Mouse (Mus musculus): ENCODE measurements around the gene Tbxas1. TPM values are rescaled to one million over a fixed set of nuclear protein-coding genes. Genes with fewer than 3 reads are reported as not detected.
A peak's percentile ranks its signal among the peaks of the same experiment; 100 is the strongest.

Gene Tbxas1
- polyA plus RNA-seq, 1 experiment from 2014 or later, result 5.5 TPM

DNA sequence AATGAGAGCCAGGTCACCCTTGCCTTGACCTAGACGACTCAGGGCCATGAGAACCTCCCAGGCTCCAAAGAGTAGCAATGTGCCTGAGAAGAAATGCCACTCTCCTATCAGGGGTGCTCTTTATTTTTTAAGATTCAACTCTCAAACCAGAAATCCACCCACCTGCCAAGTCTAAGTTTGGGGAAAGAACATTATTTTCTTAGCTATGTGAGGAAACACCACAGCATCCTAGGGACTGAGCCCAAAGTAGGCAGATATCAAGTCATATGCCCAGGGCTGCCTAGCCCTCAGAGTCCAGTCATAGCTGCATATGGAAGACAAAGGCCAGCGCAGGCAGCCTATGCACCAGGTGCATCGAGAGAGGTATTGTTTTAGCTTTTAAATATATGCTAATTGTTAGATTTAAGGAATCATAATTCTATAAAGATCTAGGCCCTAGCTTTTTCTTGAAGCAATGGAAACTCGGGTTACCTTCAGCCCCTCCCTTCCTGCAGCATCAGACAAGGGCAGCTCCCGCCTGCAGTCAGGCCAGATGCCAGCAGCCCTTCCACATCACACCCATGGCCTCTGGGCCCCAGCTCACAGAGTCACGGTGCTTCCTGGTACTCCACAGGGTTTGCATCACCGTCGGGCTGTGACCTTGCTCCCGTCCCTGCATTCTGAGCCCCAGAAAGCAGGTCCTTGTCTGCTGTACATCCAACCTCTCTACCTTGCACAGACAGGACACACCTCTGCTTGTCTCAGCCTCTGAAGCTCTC, 176.8 kb downstream of the Tbxas1 start:
- WGBS, result 58% methylated on average over 9 of the region's 9 CpGs
- ATAC-seq, result 0 out of 2 replicates have a peak, but pooled peaks have one; percentile 30
- DNase-seq (ENCODE audit: low spot score), result no peak
- Histone ChIP-seq H3K4me1 (ENCODE audit: insufficient read depth, low read depth, low read length) (no peaks in the 10 kb centered on the region; the same call in 1 of the 2 replicates), H3K9me3 (ENCODE audit: low read length) (no peaks in the 10 kb centered on the region), H3K4me2 (replicated peaks; ENCODE audit: low read depth, low read length) (no peak overlapping the region), H3K27ac (ENCODE audit: low read length) (no peak overlapping the region), H3K36me3 (ENCODE audit: insufficient read depth, low read length) (no peaks in the 10 kb centered on the region), H3K27me3 (replicated peaks; ENCODE audit: insufficient read depth, low read length) (no peaks in the 10 kb centered on the region), H3K9ac (replicated peaks; ENCODE audit: low read depth) (no peak overlapping the region), H3K4me3 (ENCODE audit: low read depth, low read length) (no peak overlapping the region)
- no peak for TF ChIP-seq EP300 (IDR thresholded peaks at IDR 0.05)
- no peak for TF ChIP-seq CTCF (IDR thresholded peaks at IDR 0.05)

DNA sequence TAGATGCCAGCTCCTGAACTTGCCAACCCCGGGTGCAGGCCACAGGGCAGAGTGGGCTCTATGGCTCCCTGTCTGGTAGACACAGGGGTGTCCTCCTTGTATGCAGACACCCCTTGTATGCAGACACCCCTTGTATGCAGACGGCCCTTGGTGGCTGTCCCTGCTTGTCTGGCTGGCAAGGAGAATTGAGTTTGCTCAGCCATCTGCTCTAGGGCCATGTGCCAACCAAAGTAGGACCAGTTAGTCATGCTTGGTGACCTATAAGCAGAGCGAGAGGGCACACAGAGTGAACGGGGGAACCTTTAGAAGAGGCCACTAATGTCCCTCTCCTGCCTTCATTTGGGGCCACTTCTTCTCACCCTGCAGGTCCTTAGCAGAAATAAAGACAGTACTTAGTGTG, 177.4 kb downstream of the Tbxas1 start:
- H3K4me2 ChIP-seq (replicated peaks; ENCODE audit: low read depth, low read length), result no peak overlapping the region
- no peaks in the 10 kb centered on the region for H3K9me3 ChIP-seq (ENCODE audit: low read length)
- no peaks in the 10 kb centered on the region; the same call in 1 of the 2 replicates for H3K4me1 ChIP-seq (ENCODE audit: insufficient read depth, low read depth, low read length)
- 70% methylated on average over 4 of the region's 4 CpGs for WGBS
- no peak overlapping the region for H3K27ac ChIP-seq (ENCODE audit: low read length)
- TF ChIP-seq CTCF (IDR thresholded peaks at IDR 0.05) (no peak), EP300 (IDR thresholded peaks at IDR 0.05) (no peak)
- ATAC-seq (no peak), DNase-seq (ENCODE audit: low spot score) (no peak)
- no peaks in the 10 kb centered on the region for H3K27me3 ChIP-seq (replicated peaks; ENCODE audit: insufficient read depth, low read length)
- H3K9ac ChIP-seq (replicated peaks; ENCODE audit: low read depth), result no peak overlapping the region
- H3K36me3 ChIP-seq (ENCODE audit: insufficient read depth, low read length), result no peaks in the 10 kb centered on the region
- H3K4me3 ChIP-seq (ENCODE audit: low read depth, low read length), result no peak overlapping the region

DNA sequence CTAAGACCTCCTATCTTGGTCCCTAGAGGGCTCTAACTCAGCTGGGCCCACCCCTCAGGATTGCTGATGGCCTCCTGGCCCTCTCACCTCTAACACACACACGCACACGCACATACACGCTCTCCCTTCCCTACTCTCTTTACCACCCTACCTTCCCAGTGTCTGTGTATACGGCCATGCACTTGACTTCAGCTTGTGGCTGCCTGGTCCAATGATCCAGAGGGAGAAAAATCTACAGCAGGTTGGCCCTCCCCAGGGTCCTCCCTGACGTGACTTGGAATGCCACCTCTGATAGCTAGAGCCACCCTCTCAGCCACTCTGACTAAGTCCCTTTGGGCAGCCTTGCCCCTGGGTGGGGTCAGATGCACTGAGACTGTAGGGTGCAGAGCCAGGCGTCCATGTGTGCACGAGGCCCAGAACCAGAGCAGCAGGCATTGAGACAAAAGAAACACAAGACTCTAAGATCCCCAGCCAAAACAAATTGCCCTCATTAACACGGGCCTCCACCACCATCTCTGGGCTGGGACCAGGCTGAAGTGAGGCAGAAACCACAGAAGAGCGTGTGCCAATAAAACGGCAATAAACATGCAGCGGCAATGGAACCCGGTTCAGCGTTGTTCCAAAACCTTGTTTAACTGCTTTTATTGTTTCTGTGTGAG, 179.1 kb downstream of the Tbxas1 start:
- H3K27ac ChIP-seq (ENCODE audit: low read length), result no peak overlapping the region
- ATAC-seq (no peak), DNase-seq (ENCODE audit: low spot score) (no peak)
- TF ChIP-seq EP300 (IDR thresholded peaks at IDR 0.05) (no peak), CTCF (IDR thresholded peaks at IDR 0.05) (no peak)
- H3K4me2 ChIP-seq (replicated peaks; ENCODE audit: low read depth, low read length), result no peak overlapping the region
- H3K4me1 ChIP-seq (ENCODE audit: insufficient read depth, low read depth, low read length), result peaks cover 2% of the 10 kb centered on the region; the same call in 1 of the 2 replicates
- H3K9ac ChIP-seq (replicated peaks; ENCODE audit: low read depth), result no peak overlapping the region
- no peaks in the 10 kb centered on the region for H3K27me3 ChIP-seq (replicated peaks; ENCODE audit: insufficient read depth, low read length)
- 85% methylated on average over 13 of the region's 13 CpGs for WGBS
- no peaks in the 10 kb centered on the region for H3K9me3 ChIP-seq (ENCODE audit: low read length)
- no peak overlapping the region for H3K4me3 ChIP-seq (ENCODE audit: low read depth, low read length)
- H3K36me3 ChIP-seq (ENCODE audit: insufficient read depth, low read length), result no peaks in the 10 kb centered on the region

DNA sequence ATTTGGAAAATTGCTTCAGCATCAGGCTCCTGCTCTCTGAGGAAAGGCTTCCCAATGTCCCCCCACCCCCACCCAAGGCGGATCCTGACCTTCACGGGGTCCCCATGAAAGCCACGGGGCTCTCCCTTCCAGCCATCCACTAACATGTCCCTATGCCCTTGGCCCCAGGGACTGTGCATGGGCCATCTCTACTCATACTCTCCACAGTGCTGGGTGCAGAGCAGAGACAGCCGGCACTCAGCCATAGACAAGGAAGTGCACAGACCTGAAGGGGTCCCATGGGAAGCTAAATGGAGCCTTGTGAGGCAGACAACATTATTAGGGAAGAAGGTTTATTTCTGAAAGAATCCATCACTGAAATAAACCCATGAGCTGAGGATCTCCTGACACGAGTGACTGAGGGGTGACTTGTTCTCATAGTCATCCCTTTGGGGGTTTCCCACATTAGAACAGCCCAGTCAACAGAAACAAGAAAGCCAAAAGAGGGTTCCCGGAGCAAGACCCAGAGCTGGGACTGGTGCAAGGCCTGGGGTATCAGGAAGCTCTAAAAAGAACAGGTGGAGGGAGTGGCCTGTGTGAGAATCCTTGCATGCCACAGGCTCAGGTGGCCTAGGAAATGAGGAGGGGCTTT, 179.8 kb downstream of the Tbxas1 start:
- Histone ChIP-seq H3K4me1 (ENCODE audit: insufficient read depth, low read depth, low read length) (peaks cover 8% of the 10 kb centered on the region; the same call in 1 of the 2 replicates), H3K9me3 (ENCODE audit: low read length) (no peaks in the 10 kb centered on the region), H3K9ac (replicated peaks; ENCODE audit: low read depth) (no peak overlapping the region), H3K4me2 (replicated peaks; ENCODE audit: low read depth, low read length) (no peak overlapping the region), H3K4me3 (ENCODE audit: low read depth, low read length) (no peak overlapping the region), H3K27ac (ENCODE audit: low read length) (no peak overlapping the region), H3K36me3 (ENCODE audit: insufficient read depth, low read length) (no peaks in the 10 kb centered on the region), H3K27me3 (replicated peaks; ENCODE audit: insufficient read depth, low read length) (no peaks in the 10 kb centered on the region)
- ATAC-seq, result no peak
- DNase-seq (ENCODE audit: low spot score), result no peak
- TF ChIP-seq EP300 (IDR thresholded peaks at IDR 0.05), result no peak
- TF ChIP-seq CTCF (IDR thresholded peaks at IDR 0.05), result no peak
- WGBS, result 85% methylated on average over 6 of the region's 6 CpGs

DNA sequence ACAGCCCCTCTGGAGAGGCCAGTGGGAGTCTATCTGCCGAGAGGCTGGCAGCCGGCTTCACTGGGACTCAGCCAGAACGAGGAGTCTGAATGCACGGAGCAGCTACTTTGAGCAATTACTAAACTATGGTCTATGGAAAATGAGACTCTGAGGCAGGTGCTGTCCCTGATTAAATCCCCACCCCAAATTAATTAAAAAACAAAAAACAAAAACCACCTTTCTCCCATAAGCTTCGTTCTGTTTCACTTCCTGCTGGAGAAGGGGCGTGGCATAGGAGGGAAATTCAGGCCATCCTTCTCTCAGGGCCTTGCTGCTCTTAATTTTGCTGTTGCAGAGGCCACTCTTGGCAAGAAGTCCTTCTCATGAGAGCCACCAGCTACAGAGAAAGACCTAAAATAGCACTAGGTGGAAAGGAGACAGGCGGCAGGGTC, 180.6 kb downstream of the Tbxas1 start:
- 51% methylated on average over 7 of the region's 7 CpGs for WGBS
- Histone ChIP-seq H3K4me3 (ENCODE audit: low read depth, low read length) (no peak overlapping the region), H3K4me1 (ENCODE audit: insufficient read depth, low read depth, low read length) (peaks cover 15% of the 10 kb centered on the region; the same call in 1 of the 2 replicates), H3K27me3 (replicated peaks; ENCODE audit: insufficient read depth, low read length) (no peaks in the 10 kb centered on the region), H3K9me3 (ENCODE audit: low read length) (no peaks in the 10 kb centered on the region), H3K4me2 (replicated peaks; ENCODE audit: low read depth, low read length) (0 out of 2 replicates have a peak overlapping the region, but pooled peaks have one; percentile 20), H3K9ac (replicated peaks; ENCODE audit: low read depth) (no peak overlapping the region), H3K27ac (ENCODE audit: low read length) (no peak overlapping the region), H3K36me3 (ENCODE audit: insufficient read depth, low read length) (no peaks in the 10 kb centered on the region)
- ATAC-seq (no peak), DNase-seq (ENCODE audit: low spot score) (peak; percentile 25)
- no peak for TF ChIP-seq EP300 (IDR thresholded peaks at IDR 0.05)
- TF ChIP-seq CTCF (IDR thresholded peaks at IDR 0.05), result no peak

DNA sequence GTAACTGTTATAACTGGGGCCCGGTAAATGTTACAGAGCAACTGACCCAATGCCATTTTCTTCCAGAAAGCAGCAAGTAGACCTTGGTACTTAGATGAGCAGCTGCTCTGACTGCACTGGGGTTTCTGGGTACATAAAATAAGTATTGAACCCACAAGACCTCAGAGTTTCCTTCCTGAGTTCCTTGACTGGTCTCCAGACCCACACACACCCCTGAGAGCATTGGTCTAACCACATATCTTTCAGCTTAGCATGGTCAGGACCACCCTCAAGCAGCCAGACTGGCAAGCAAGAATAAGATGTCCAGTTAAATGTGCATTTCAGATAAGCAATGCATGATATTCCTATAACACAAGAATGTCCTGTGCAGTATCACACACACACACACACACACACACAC, 182.0 kb downstream of the Tbxas1 start:
- ATAC-seq (no peak), DNase-seq (ENCODE audit: low spot score) (no peak)
- no peak overlapping the region for H3K4me3 ChIP-seq (ENCODE audit: low read depth, low read length)
- H3K9ac ChIP-seq (replicated peaks; ENCODE audit: low read depth), result no peak overlapping the region
- H3K4me1 ChIP-seq (ENCODE audit: insufficient read depth, low read depth, low read length), result peaks cover 15% of the 10 kb centered on the region; the same call in 1 of the 2 replicates
- TF ChIP-seq EP300 (IDR thresholded peaks at IDR 0.05), result no peak
- TF ChIP-seq CTCF (IDR thresholded peaks at IDR 0.05), result no peak
- H3K4me2 ChIP-seq (replicated peaks; ENCODE audit: low read depth, low read length), result no peak overlapping the region
- 92% methylated on average over 1 of the region's 1 CpGs for WGBS
- H3K9me3 ChIP-seq (ENCODE audit: low read length), result no peaks in the 10 kb centered on the region
- no peaks in the 10 kb centered on the region for H3K36me3 ChIP-seq (ENCODE audit: insufficient read depth, low read length)
- no peaks in the 10 kb centered on the region for H3K27me3 ChIP-seq (replicated peaks; ENCODE audit: insufficient read depth, low read length)
- H3K27ac ChIP-seq (ENCODE audit: low read length), result no peak overlapping the region

Measured in lung, postnatal 0 days (tissue).